Mouse (Mus musculus) cerebellum, adult 9-10 months (tissue): Measurements from ENCODE around the gene Abcc3.

ENCODE experiments used
- DNase-seq: peaks from one replicate; pipeline ENCODE4 v3.0.0; 2022

Abcc3 gene

DNA sequence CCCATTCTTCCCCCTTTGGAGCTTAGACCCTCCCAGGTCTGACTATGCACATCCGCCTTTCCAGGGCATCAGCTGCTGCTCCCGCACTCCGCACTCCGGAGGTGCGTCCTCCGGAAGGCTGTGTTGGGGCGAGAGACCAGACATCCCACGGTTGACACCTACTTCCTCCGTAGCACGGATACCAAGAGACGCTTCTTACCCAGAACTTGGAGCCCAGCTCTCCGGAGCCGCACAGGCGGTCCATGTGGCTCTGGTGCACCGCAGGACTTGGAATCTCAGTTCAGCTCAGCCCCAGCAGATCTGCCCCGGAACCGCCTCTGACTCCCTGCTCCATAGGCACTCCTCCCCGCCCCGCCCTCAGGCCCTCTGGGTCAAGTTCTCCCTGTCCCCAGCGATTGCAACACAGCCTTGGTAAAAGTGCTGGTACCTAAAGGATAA is at the start of gene Abcc3:
Gene Abcc3, minus strand, starts transcription at position 326 of the 438 bp plus-strand sequence.
- no peak for DNase-seq

DNA sequence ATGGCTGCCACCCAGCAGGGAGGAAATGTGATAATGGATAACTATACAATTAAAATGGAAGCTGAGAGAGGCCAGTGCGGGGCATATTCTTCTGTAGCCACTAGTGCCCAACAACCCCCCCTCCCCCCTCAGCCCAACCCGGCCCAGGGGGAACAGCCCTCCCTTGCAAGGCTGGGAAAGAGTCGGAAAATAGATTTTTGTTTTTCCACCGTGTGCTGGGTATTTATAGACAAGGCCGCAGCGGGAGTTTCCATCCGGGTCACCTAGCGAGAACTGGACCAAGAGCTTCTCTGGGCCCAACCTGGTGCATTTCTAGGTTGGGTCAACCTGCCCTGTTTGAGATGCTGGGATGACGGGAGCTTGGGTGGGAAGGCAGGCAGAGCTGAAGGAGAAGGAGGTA is 49.0 kb upstream of the Abcc3 start:
- no peak for DNase-seq

- DNase-seq, result no peak
These were observed 48.3 kb upstream of the Abcc3 start for GRCm38 (mm10) chr11:94441122-94441521.

- no peak for DNase-seq
These were observed 47.6 kb upstream of the Abcc3 start for GRCm38 (mm10) chr11:94440421-94440820.

DNA sequence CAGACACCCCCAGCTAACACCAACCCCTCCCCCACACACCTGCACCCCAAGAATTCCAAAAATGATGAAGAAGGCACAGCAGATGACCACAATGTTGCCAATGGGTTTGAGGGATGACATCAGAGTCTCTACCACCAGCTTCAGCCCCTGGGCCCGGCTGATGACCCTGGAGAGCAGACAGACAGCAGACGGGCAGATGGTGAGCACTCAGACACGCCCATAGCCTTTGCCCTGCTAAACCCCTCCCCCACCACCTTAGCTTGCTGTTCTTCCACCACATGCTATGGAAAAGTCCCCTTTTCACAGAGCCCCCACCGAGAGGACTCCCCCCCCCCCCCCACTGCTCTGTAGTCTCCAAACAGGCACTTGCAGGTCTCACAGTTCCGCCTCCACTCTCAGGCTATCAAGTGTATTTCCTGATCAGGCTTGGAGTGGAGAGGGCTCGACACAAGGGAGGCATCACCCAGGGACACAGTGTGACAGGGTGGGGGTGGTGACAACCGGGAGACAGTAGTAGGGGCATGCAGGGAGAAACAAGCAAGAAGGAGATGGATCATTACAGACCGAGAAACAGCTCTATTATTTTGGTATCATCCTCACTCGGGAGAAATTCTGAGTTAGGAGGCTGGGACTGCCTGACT is 36.3 kb upstream of the Abcc3 start:
- DNase-seq, result no peak

GRCm38 (mm10) chr11:94428091-94428835 is 35.5 kb upstream of the Abcc3 start:
- no peak for DNase-seq

- no peak for DNase-seq
These were observed 32.9 kb upstream of the Abcc3 start for GRCm38 (mm10) chr11:94425656-94426055.

- DNase-seq, result no peak
These were observed 32.4 kb upstream of the Abcc3 start for GRCm38 (mm10) chr11:94425215-94425614.

DNA sequence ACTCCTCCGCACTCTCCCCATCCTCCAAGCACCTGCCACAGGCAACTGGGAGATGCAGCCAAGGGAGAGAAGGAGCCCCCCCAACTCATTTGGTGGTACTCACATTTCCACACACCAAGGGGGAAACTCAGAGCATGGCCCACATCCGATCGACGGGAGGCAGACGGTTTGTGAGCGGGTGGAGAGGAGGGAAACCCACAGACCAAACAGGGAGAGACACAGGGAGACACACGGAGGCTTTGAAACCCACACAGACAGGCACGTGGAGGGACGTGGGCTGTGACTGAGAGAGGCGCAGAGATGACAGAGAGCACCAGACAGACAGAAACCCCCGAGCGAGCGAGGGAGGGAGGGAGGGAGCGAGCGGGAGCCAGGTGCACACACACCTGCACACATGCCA is 31.6 kb upstream of the Abcc3 start:
- DNase-seq, result no peak

DNA sequence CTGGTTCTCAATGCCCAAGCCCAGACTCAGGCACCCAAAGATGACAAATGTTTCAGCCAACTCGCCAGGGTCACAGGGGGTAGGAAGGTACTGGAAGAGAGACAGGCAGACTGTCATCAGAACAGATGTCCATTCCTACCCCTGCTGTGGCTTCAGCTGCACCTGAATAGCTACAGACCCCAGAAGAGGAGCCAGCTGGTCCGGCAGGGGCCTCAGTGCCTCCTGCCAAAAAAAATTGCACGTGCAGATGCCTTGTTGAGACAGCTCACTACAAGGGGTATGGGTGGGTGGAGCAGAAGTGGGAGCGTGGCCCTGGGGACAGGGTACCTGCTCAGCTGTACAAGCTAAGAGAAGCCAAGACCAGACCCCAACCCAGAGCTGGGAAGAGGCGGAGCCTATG is 31.1 kb upstream of the Abcc3 start:
- peak; percentile 69 for DNase-seq

GRCm38 (mm10) chr11:94420991-94421390 is 28.2 kb upstream of the Abcc3 start:
- DNase-seq, result no peak

DNA sequence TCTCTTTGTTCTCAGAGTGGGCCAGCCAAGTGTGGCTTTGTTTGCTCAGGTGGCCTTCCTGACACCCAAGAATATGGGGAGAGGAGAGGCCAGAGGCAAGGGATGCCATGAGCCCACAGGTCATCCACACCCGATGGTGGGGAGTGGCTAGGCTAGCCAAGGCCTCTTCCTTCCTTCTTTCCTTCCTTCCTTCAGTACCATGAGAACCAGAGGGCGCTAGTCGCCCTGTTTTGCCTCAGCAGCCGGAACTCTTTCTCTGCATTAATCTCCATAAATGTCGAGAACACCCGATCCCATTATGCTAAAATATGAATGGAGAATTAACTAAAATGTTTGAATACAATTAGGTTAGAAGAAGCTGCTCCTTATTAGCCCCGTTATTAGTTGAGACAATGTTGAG is 27.5 kb upstream of the Abcc3 start:
- DNase-seq, result peak; percentile 57

- DNase-seq, result peak; percentile 61
These were observed 26.4 kb upstream of the Abcc3 start for GRCm38 (mm10) chr11:94419004-94419727.

DNA sequence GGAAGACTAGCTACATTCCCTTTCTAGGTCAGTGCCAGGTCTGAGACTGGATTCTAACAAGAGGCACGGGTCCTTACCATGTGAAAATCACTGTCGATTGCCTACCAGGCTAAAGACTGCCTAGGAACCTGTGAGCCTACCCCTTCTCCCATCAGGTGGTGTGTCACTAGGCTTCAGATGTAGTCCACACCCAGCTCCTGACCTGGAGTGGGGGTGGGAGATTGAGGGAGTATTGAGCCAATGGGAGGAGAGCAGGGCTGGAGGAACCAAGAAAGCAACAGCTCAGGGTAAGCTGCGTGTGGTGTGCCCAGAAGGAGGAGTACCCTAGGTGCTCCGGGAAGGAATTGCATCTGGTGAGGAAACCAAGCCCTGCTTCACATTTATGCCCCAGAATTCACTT is 21.2 kb upstream of the Abcc3 start:
- DNase-seq, result no peak

- DNase-seq, result peak; percentile 74
These were observed 20.7 kb upstream of the Abcc3 start for GRCm38 (mm10) chr11:94413516-94413915.

DNA sequence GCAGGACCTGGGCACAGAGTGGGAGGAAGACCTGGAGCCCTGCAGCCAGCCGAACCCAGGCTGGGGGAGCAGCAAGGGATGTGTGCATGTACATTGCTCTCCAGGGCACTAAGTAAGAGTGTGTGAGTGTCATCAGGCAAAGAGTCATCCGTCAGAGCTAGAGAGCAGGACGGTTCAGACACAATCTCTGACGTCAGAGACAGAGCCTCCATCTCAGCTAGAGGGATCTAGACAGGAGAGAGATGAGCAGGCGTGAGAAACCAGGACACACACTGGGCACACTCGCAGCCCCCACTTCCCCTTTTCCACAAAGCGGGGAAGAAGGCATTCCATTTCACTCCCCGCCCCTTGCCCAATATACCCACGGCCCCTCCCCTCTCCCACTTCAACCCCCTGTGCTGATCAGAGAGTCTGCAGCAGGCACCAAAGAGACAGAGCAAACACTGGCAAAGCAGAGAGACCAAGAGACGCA is 20.2 kb upstream of the Abcc3 start:
- no peak for DNase-seq

DNA sequence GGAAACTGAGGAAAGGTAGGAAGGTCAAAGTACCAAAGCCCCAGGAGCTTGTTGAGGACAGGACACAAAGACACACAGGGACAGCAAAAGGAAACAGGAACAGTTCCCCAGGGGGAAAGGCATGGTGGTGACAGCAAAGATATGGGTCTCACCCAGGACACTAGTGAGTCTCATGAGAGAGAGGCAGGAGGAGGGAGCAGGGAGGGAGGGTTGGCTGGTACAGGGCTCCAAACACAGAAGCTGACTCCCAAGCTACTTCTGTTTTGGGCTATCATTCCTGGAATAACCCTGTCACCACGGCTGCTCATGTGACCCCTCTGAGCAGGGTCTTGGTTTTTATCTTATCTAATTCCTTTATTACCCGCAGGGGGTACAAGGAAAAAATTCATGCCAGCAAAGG is 19.8 kb upstream of the Abcc3 start:
- DNase-seq, result no peak

DNA sequence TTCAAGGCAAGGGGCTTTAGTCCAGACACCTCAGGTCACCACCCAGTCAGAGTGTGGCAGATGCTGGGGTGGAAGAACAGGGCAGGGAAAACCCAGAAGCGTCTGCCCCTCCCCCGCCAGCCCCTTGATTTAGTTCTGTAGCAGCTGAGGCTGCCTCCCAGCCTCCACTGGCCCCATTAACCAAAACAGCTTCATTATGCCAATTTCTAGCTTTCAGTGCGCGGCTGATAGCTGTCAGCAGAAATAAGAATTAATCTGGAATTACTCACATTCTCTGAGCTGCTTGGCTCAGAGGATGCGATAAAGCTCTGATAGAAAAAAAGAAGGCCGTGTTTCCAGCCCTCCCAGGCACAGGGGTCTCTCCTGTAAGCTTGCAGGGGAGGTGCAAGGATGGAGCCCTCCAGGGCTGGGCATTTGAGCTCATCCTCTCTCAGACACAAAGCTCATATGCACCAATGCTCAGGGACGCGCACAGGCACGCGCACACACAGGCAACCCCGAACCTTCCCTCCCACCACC is 15.1 kb upstream of the Abcc3 start:
- DNase-seq, result no peak

DNA sequence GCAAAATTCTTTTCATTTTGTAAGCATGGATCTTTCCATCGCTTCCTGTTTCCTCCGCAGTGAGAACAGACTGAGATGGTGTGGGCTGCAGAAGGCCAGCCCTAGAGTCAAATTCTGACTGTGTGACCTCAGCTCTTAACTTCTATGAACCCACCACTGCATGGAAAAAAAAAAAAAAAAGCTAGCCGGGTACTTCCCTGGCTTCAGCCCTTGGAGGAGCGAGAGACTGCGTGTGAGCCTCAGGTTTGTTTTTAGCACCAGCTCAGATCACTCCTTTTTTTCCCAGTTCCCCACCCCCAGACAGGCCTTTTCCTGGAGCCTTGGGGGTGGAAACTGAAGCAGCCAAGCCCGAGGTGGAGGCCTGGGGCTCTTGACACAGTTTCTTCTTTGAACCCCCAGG is 12.6 kb upstream of the Abcc3 start:
- no peak for DNase-seq

GRCm38 (mm10) chr11:94404641-94405260 is 12.0 kb upstream of the Abcc3 start:
- peak; percentile 93 for DNase-seq

GRCm38 (mm10) chr11:94404178-94404577 is 11.4 kb upstream of the Abcc3 start:
- DNase-seq, result no peak

- no peak for DNase-seq
These were observed 11.0 kb upstream of the Abcc3 start for GRCm38 (mm10) chr11:94403757-94404156.

DNA sequence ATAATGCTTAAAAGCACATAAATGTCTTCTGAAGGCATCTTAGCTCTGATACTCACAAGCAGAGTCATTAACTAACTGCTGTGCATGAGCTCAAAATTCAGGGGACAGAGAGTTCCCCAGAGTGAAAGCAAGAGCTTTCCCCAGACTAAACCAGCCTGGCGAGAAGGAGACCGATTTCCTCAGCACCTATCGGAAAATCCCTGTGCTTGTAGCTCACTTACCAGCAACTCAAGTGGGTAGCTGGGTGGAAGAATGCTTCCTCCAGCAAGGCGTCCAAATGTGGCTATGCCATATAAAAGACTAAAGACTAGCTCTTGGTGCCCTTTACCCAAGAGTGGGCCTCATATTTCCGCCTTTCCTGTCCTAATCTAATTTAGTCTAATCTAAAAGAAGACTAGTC is 9.9 kb upstream of the Abcc3 start:
- DNase-seq, result no peak
